12 mouse cellular contexts compared by ENCODE assay signal in the genomic region with DNA sequence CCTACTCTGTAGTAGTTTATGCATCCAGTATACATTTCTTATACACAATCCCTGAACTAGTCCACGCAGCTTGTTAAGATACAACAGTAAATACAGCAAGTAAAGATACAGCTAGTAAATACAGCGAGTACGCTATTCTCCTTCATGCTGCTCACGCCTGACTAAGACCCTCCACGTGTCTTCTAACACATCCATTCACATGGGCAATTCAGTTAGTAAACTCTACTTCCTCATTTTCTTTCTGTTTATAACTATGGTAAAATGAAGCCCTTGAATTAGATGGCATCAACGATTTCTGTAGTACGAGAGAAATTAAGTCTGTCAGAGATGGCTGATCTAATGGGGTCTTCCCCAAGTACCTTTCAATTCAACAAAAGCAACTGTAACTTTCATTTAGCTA.
"Had no signal": no experiment of that assay in that cellular context is flagged by ENCODE, and none has a peak within 500 bp of the region (broad histone marks: within the 10 kb centered on the region; RNA-seq: fewer than 3 reads in every experiment).

No protein-coding gene starts in this region.

- DNase-seq: retina, postnatal 1 day; right cerebral cortex, adult 18-20 months; right cerebral cortex, postnatal 14 days; right cerebral cortex, postnatal 25 days; right cerebral cortex, postnatal 4 days; spleen, adult 18-20 months; thymus, adult 18-20 months; thymus, adult 2 months; thymus, postnatal 14 days; thymus, postnatal 25 days; thymus, postnatal 36 days; thymus, postnatal 4 days had no signal
